Mouse (Mus musculus) ovary, adult 18-20 months (tissue): ENCODE data around the gene Krtap11-1.

ENCODE experiments used
- DNase-seq: peaks from one replicate; pipeline ENCODE4 v3.0.0; 2022; ENCODE audit warnings: low spot score, mixed read lengths

The Krtap11-1 gene

GRCm38 (mm10) chr16:89571083-89571482, at the start of gene Krtap11-1:
Gene Krtap11-1 (minus strand): TSS chr16:89571183.
- no peak for DNase-seq

- no peak for DNase-seq
Observed at GRCm38 (mm10) chr16:89618190-89618589, 47.2 kb upstream of the Krtap11-1 start.

- peak; percentile 20 for DNase-seq
Observed at GRCm38 (mm10) chr16:89617251-89617650, 46.3 kb upstream of the Krtap11-1 start.

DNA sequence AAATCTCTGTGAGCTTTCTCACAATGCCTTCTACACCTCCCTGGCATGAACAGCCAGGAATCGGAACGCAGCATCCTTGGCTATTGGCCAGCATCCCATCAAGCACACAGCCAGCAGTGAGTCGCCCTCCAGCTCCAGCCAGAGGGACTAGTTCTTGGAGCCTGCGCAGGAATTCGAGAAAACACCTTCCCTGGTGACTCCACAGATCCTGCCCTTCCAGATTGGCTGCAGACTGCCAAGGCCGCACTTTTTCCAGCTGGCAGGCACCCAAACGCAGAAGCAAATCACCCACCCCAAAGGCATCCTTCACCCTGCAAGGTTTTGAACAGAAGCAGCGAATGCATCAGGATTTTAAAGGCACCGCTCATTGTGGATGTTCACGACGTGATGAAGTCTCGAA, 42.7 kb upstream of the Krtap11-1 start:
- peak; percentile 14 for DNase-seq

- DNase-seq: no peak
Observed at GRCm38 (mm10) chr16:89608791-89609185, 37.8 kb upstream of the Krtap11-1 start.

- no peak for DNase-seq
Observed at GRCm38 (mm10) chr16:89608161-89608790, 37.3 kb upstream of the Krtap11-1 start.

- no peak for DNase-seq
Observed at GRCm38 (mm10) chr16:89606951-89607350, 36.0 kb upstream of the Krtap11-1 start.

- no peak for DNase-seq
Observed at GRCm38 (mm10) chr16:89587209-89587608, 16.2 kb upstream of the Krtap11-1 start.

- no peak for DNase-seq
Observed at GRCm38 (mm10) chr16:89585604-89586508, 14.9 kb upstream of the Krtap11-1 start.

GRCm38 (mm10) chr16:89581658-89582057, 10.7 kb upstream of the Krtap11-1 start:
- no peak for DNase-seq

DNA sequence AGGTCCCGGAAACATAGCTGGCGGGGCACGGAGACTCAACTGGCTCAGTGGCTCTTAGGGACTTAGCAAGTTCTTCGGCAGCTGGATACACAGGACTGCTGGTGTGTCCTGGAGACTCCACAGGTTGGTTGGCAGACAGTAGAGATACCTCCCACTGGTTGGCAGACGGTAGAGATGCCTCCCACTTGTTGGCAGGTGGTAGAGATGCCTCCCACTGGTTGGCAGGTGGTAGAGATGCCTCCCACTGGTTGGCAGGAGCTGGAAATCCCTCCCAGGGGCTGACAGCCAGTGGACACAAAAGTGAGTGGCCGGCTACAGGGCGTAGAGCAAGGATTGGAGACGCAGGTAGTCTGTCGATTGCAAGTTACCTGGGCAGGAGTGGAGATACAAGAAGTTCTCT, 467 bp downstream of the Krtap11-1 start:
- peak; percentile 8 for DNase-seq

- no peak for DNase-seq
Observed at GRCm38 (mm10) chr16:89569136-89569535, 1.8 kb downstream of the Krtap11-1 start.

GRCm38 (mm10) chr16:89568141-89568540, 2.8 kb downstream of the Krtap11-1 start:
- DNase-seq: no peak

GRCm38 (mm10) chr16:89550298-89550697, 20.7 kb downstream of the Krtap11-1 start:
- DNase-seq: no peak

DNA sequence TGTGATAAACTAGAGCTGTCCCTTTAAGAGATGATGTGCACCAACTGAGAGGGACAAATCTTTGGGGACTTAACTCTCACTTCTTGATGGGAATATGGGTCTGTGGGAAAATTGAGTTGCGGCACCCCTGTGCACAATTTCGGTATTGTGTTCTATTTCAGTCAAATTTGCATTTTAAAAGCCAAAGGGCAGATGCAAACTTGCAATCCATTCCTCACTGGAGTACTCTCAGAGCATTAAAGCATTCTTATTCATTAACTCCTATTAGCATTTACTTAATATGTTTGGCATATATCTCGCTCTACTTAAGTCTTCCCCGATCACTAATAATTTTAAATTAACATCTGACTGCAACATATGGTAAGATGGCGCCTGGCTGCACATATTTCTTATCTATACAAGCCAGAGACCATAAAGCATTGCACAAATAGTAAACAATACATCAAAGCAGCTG, 32.9 kb downstream of the Krtap11-1 start:
- no peak for DNase-seq

DNA sequence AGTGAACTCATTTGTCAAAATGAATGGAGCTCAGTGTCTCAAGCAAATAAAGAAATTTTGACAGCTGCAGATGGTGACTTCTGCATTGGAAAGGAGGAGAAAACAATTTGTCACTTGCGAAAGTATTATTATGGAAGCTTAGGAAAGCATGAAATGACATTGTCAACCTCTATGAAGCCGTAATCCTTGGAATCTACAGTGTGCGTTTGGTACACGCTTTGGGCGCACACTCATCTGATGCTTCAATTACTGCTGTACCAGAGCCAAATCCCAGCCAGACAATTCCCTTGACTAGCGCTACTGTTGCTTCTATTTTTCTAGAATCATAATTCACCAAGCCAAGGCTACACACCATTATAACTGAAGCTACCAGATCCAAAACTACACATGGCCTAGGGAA, 33.6 kb downstream of the Krtap11-1 start:
- DNase-seq: no peak

DNA sequence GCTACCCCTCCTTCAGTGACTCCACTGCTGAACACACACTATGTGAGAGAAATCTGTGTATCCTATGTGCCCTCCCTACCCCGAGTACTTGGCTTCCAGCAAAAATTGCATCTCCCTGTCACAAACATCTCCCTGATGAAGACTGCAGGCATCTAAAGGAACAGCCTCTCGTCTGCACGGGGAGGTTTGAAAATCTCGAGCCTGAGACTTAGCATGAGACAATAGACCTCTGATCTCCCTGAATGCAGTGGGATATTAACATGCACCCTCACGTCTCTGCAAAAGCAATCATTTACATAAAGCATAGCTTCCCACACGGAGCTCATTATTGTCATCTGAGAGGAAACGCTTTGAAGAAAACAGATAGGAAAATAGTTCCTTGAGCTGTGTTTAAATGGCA, 40.4 kb downstream of the Krtap11-1 start:
- no peak for DNase-seq

DNA sequence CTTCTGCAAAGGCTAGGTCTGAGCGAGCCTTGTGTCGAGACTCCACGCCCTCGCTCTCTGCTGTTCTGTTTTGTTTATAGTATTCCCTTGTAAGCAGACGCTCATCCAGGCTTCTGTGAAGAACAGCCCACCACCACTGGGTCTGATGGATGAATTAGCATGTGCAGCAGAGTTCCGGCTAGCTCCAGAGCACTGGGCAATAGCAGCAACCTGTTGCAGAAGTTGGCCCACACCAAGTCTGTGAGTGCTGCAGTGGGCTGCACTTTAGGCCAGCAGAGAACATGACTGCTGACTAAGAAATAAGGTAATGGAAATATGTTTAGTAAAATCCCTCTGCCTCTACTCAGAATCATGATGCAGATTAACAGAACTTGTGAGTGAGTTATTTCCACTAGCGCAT, 41.1 kb downstream of the Krtap11-1 start:
- DNase-seq: no peak

DNA sequence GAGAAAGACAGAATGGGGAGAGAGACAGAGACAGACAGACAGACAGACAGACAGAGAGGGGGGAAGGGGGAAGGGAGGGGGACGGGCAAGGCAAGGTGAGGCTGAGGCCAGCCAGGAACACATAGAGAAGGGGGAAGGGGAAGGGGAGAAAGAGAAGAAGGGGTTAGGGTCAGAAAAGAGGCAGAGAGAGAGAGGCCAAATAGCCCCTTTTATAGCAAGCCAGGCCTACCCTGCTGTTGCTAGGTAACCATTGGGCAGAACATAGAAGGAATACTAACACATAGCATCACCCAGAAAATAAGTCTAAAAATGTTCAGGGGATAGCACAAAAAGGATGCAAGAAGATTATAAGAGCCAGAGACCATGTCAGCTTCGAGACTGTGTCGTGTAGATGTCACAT, 42.6 kb downstream of the Krtap11-1 start:
- no peak for DNase-seq

- no peak for DNase-seq
Observed at GRCm38 (mm10) chr16:89520996-89521395, 50.0 kb downstream of the Krtap11-1 start.

GRCm38 (mm10) chr16:89520555-89520954, 50.4 kb downstream of the Krtap11-1 start:
- no peak for DNase-seq
